Mouse (Mus musculus): ENCODE results near the gene Nudc.

DNA sequence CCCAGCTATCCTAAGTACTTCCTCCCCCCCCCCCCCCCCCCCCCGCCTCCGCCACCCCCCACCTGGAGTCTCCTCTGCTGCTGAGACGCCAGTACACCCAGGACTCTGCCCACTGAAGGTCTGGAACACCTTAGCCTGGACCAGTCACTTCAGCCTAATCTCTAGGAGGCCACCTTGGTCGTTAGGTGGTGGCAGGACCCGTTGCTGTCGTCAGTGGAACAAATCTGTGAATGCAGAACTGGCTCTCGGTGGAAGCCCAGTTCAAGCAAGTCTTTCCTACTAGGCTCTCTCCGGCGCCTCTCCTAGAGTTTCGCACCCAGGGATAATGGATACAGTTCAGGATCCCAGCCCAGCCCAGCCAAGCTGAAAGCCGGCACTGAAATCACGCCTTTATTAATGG, 51.9 kb downstream of the Nudc start:
- no peak for TF ChIP-seq EP300 (optimal IDR thresholded peaks at IDR 0.05)
- TF ChIP-seq CTCF (IDR thresholded peaks at IDR 0.05; ENCODE audit: low read depth): no peak

Measured in stomach, postnatal 0 days (tissue).